Mouse (Mus musculus): ENCODE results near the gene St3gal4.

DNA sequence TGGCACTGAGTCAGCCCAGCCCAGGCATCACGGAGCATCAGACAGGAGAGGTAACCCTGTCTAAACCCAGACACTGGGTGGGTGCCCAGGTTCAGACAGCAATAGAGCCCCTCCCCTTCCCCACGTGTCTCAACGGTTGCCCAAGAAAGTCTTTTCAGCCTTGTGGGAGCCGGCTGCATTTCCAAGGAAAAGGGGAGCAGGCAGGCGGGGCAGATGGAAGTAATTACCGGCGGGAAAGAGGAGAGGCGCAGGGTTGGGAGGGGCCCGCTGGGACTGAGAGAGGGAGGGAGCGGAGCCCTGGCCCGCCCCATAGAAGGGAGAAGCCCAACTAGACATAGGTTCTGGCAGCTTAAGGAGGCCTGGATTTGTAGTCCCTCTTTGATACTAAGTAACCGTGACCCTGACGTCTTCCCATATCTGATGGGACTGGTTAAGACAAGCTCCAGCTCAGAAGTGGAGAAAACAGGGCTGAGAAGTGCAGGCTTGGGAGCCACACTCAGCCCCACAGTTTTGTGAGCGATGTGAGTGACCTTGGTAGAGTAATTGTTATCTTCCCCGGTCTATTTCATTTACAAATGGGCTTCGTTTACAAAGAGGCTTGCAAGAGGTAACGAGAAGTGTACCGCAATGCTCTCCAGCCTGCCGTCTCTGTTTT lies 7.0 kb downstream of the St3gal4 start:
- no peak for TF ChIP-seq POLR2A (IDR thresholded peaks at IDR 0.05; ENCODE audit: extremely low read depth, insufficient read depth, low read length)
- no peak for TF ChIP-seq CTCF (IDR thresholded peaks at IDR 0.05; ENCODE audit: low read depth, low read length)

Measured in liver, adult 2 months (tissue).